Mouse (Mus musculus): ENCODE data around the gene Pla2g2c.

GRCm38 (mm10) chr4:138752603-138753002 is 28.0 kb downstream of the Pla2g2c start:
- no peak for TF ChIP-seq CTCF (IDR thresholded peaks at IDR 0.05; ENCODE audit: extremely low read depth, insufficient read depth, insufficient read length, insufficient replicate concordance)
- TF ChIP-seq POLR2A (IDR thresholded peaks at IDR 0.05; ENCODE audit: low read depth, low read length), result no peak

Data from spleen, adult 2 months (tissue).